Mouse (Mus musculus) adrenal gland, postnatal 10 days (tissue): ENCODE data around the gene Cdc14b. TPM values are rescaled to one million over a fixed set of nuclear protein-coding genes. Genes with fewer than 3 reads are reported as not detected.

Source experiments
- DNase-seq: peaks from one replicate; pipeline ENCODE4 v3.0.0; 2021; ENCODE audit warnings: mixed read lengths
- long read RNA-seq, 2 experiments: library from polyadenylated mRNA; stranded (forward); transcript quantifications; one replicate each; pipeline ENCODE4 v2.0.0; 2021
- total RNA-seq, 2 experiments: library from RNA; stranded (reverse); gene quantifications; 2 replicates each; pipeline ENCODE4 v1.2.3; 2021

Cdc14b gene
- 10 to 100 TPM; 10.1 TPM for total RNA-seq
- long read RNA-seq, experiment 1, full-length matches to known transcripts, result 2 of 8 reads
- long read RNA-seq, experiment 1, partial matches to known transcripts, result 1 of 8 reads
- long read RNA-seq, experiment 1, other reads (novel, unspliced or antisense), result 5 of 8 reads
- long read RNA-seq, experiment 2, partial matches to known transcripts, result 0 of 2 reads
- long read RNA-seq, experiment 2, other reads (novel, unspliced or antisense), result 2 of 2 reads

GRCm38 (mm10) chr13:64274879-64275753 is at the start of gene Cdc14b:
Cdc14b (minus strand) TSS chr13:64275290.
- peak; percentile 84 for DNase-seq

- no peak for DNase-seq
Observed at GRCm38 (mm10) chr13:64322561-64323281, 47.6 kb upstream of the Cdc14b start.

- no peak for DNase-seq
Observed at GRCm38 (mm10) chr13:64320334-64320733, 45.2 kb upstream of the Cdc14b start.

GRCm38 (mm10) chr13:64319782-64320181 is 44.7 kb upstream of the Cdc14b start:
- DNase-seq, result no peak

GRCm38 (mm10) chr13:64318355-64318754 is 43.3 kb upstream of the Cdc14b start:
- DNase-seq, result peak; percentile 73

GRCm38 (mm10) chr13:64315483-64316050 is 40.5 kb upstream of the Cdc14b start:
- peak; percentile 14 for DNase-seq

- DNase-seq, result no peak
Observed at GRCm38 (mm10) chr13:64314041-64314440, 39.0 kb upstream of the Cdc14b start.

GRCm38 (mm10) chr13:64312916-64313289 is 37.8 kb upstream of the Cdc14b start:
- no peak for DNase-seq

GRCm38 (mm10) chr13:64312024-64312915 is 37.2 kb upstream of the Cdc14b start, which contains the start of gene Aaed1:
Aaed1 (minus strand) TSS chr13:64312710.
- DNase-seq, result peak; percentile 99

GRCm38 (mm10) chr13:64311266-64311665 is 36.2 kb upstream of the Cdc14b start:
- DNase-seq, result no peak

GRCm38 (mm10) chr13:64310585-64310984 is 35.5 kb upstream of the Cdc14b start:
- DNase-seq, result no peak

GRCm38 (mm10) chr13:64309842-64310241 is 34.8 kb upstream of the Cdc14b start:
- DNase-seq, result no peak

GRCm38 (mm10) chr13:64309036-64309435 is 33.9 kb upstream of the Cdc14b start:
- no peak for DNase-seq

- DNase-seq, result no peak
Observed at GRCm38 (mm10) chr13:64307508-64307907, 32.4 kb upstream of the Cdc14b start.

GRCm38 (mm10) chr13:64306078-64306477 is 31.0 kb upstream of the Cdc14b start:
- peak; percentile 74 for DNase-seq

- DNase-seq, result no peak
Observed at GRCm38 (mm10) chr13:64299069-64299468, 24.0 kb upstream of the Cdc14b start.

- DNase-seq, result no peak
Observed at GRCm38 (mm10) chr13:64286791-64287190, 11.7 kb upstream of the Cdc14b start.

- no peak for DNase-seq
Observed at GRCm38 (mm10) chr13:64286321-64286720, 11.2 kb upstream of the Cdc14b start.

- DNase-seq, result no peak
Observed at GRCm38 (mm10) chr13:64284676-64285075, 9.6 kb upstream of the Cdc14b start.

GRCm38 (mm10) chr13:64280940-64281339 is 5.8 kb upstream of the Cdc14b start:
- DNase-seq, result no peak

- DNase-seq, result no peak
Observed at GRCm38 (mm10) chr13:64275754-64276127, 651 bp upstream of the Cdc14b start.
